Mouse (Mus musculus): Measurements from ENCODE around the gene Gm17606.

DNA sequence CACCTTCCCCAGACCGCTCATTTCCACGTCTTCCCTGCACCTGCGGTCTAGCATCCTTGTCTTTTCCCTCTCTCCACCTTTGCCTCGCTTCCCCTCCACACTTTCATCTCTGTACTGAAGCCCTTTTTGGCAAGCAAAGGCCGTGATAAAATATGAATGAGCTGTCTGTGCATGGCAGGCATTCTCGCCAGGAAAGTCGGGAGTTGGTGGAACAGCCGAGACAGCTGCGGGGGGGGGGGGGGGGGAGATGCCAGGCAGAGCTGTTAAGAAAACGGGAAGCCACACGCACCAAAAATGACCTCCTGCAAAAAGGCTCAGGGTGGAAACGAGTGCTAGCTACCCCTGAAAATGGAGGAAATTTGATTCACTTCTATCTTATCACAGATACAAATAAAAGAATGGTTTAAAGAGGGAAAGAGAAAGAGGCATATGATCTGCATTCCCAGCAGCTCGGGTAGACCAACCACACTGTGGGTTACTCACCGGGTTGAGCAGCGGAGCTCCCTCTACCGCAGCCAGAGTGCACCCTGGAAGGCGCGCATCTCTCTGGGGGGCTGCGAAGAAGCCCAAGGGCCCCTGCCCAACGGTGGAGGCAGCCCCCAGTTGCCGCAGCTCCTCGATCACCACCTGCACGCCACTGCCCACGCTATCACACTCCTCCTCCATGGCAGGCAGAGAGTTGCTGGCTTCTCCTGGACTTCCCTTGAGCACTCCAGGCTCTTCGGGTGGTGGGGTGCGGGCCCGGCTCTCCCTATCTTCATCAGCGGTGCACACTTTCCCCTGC lies 45.9 kb upstream of the Gm17606 start:
- no peak for TF ChIP-seq EP300 (IDR thresholded peaks at IDR 0.05)
- TF ChIP-seq CTCF (IDR thresholded peaks at IDR 0.05), result no peak

Measured in lung, postnatal 0 days (tissue).